Mouse (Mus musculus): ENCODE measurements at regions not wholly inside any gene's neighbourhood (a gene's known extent, or its start where the extent isn't known, plus 50 kb on each side); places are given as distances from the start of the nearest gene placed in this dataset.

- Histone ChIP-seq H3K9me3 (no peaks in the 10 kb centered on the region), H3K4me3 (no peak overlapping the region), H3K36me3 (no peaks in the 10 kb centered on the region), H3K27me3 (ENCODE audit: insufficient read depth, poor library complexity, severe bottlenecking) (no peaks in the 10 kb centered on the region), H3K27ac (no peak overlapping the region), H3K4me1 (replicated peaks) (no peaks in the 10 kb centered on the region)
- WGBS: 79% methylated on average over 2 of the region's 2 CpGs
- no peak for DNase-seq (ENCODE audit: low spot score)
These were observed 84.5 kb upstream of the F13a1 start for GRCm38 (mm10) chr13:37134518-37134917.

GRCm38 (mm10) chr13:37130637-37131036 is 80.6 kb upstream of the F13a1 start:
- no peaks in the 10 kb centered on the region for H3K4me1 ChIP-seq (replicated peaks)
- no peak overlapping the region for H3K27ac ChIP-seq
- no peak overlapping the region for H3K4me3 ChIP-seq
- no peaks in the 10 kb centered on the region for H3K36me3 ChIP-seq
- H3K27me3 ChIP-seq (ENCODE audit: insufficient read depth, poor library complexity, severe bottlenecking): no peaks in the 10 kb centered on the region
- no peak for DNase-seq (ENCODE audit: low spot score)
- 90% methylated on average over 10 of the region's 10 CpGs for WGBS
- H3K9me3 ChIP-seq: no peaks in the 10 kb centered on the region

DNA sequence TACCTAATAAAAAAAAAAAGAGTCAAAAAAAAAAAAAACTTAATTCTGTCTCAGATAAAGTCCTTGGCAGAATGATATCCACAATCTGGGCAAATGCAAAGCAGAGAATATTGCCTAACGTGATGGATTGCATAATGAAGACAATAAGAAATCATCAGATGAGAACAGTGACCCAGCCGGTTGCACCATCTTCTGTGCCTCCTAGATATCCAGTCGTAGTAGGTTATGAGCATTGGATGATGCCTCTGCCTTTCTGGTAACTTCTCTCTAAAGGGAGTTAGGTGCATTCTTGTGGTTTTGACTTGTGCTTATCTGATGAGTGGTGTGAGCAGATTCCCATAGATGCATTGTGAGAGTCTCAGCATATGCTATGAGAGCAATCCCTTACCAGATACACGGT is 71.6 kb upstream of the F13a1 start:
- 94% methylated on average over 4 of the region's 4 CpGs for WGBS

DNA sequence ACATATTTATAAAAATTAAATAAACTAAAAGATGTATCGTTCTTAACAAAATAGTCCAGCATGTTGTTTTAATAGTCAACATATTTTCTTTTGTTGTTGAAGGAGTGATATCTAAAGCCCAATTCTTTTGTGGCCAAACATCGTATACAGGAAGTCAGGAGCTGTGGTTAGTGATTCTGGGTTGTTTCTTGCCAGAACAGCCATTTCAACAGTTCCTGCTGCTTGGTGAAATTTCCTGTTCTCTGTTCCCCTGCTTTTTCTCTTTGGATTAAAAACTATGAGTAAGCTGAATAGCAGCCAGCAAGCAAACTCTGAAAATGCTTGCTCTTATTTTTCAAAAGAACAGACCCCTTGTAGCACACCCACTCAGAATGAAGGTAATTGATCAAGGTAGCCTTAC is 70.2 kb upstream of the F13a1 start:
- H3K4me1 ChIP-seq (replicated peaks): no peaks in the 10 kb centered on the region
- no peak for DNase-seq (ENCODE audit: low spot score)
- no peaks in the 10 kb centered on the region for H3K9me3 ChIP-seq
- H3K4me3 ChIP-seq: no peak overlapping the region
- H3K27me3 ChIP-seq (ENCODE audit: insufficient read depth, poor library complexity, severe bottlenecking): no peaks in the 10 kb centered on the region
- WGBS: 95% methylated on average over 2 of the region's 2 CpGs
- no peaks in the 10 kb centered on the region for H3K36me3 ChIP-seq
- H3K27ac ChIP-seq: no peak overlapping the region

More for the DNA sequence above, 71.6 kb upstream of the F13a1 start:
- H3K27me3 ChIP-seq (ENCODE audit: insufficient read depth, poor library complexity, severe bottlenecking): no peaks in the 10 kb centered on the region
- H3K9me3 ChIP-seq: no peaks in the 10 kb centered on the region
- no peaks in the 10 kb centered on the region for H3K4me1 ChIP-seq (replicated peaks)
- no peaks in the 10 kb centered on the region for H3K36me3 ChIP-seq
- DNase-seq (ENCODE audit: low spot score): no peak
- H3K4me3 ChIP-seq: no peak overlapping the region
- no peak overlapping the region for H3K27ac ChIP-seq

GRCm38 (mm10) chr13:37114324-37114723 is 64.3 kb upstream of the F13a1 start:
- H3K4me3 ChIP-seq: no peak overlapping the region
- no peaks in the 10 kb centered on the region for H3K9me3 ChIP-seq
- no peaks in the 10 kb centered on the region for H3K27me3 ChIP-seq (ENCODE audit: insufficient read depth, poor library complexity, severe bottlenecking)
- no peaks in the 10 kb centered on the region for H3K36me3 ChIP-seq
- no peaks in the 10 kb centered on the region for H3K4me1 ChIP-seq (replicated peaks)
- WGBS: 88% methylated on average over 5 of the region's 5 CpGs
- DNase-seq (ENCODE audit: low spot score): no peak
- no peak overlapping the region for H3K27ac ChIP-seq

GRCm38 (mm10) chr13:37111747-37112146 is 61.7 kb upstream of the F13a1 start:
- no peak for DNase-seq (ENCODE audit: low spot score)
- Histone ChIP-seq H3K9me3 (no peaks in the 10 kb centered on the region), H3K27me3 (ENCODE audit: insufficient read depth, poor library complexity, severe bottlenecking) (no peaks in the 10 kb centered on the region), H3K36me3 (no peaks in the 10 kb centered on the region), H3K4me1 (replicated peaks) (no peaks in the 10 kb centered on the region), H3K4me3 (no peak overlapping the region), H3K27ac (no peak overlapping the region)
- 86% methylated on average over 4 of the region's 4 CpGs for WGBS

DNA sequence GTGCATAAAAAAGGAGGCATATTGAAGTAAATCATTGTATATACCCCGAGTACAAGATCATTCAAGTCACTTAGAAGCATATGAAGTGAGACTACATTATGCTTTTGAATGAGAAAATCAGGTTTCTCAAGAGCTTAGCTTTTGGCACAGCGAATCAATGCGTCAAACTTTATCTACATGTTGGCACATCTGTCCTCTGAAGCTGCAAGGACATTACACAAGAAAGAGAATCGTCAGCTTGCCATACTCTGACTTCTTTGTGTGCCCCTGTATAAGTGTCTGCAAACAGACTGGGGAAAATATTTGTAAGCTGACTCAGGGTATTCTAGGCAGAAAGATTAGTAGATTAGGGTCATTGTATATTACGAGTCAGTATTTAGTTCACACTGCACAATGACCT is 57.7 kb upstream of the F13a1 start:
- no peaks in the 10 kb centered on the region for H3K9me3 ChIP-seq
- H3K36me3 ChIP-seq: no peaks in the 10 kb centered on the region
- DNase-seq (ENCODE audit: low spot score): no peak
- H3K4me3 ChIP-seq: no peak overlapping the region
- no peak overlapping the region for H3K27ac ChIP-seq
- WGBS: 88% methylated on average over 5 of the region's 5 CpGs
- H3K4me1 ChIP-seq (replicated peaks): peaks cover 3% of the 10 kb centered on the region
- no peaks in the 10 kb centered on the region for H3K27me3 ChIP-seq (ENCODE audit: insufficient read depth, poor library complexity, severe bottlenecking)

- H3K27ac ChIP-seq: no peak overlapping the region
- WGBS: 92% methylated on average over 5 of the region's 5 CpGs
- peaks cover 3% of the 10 kb centered on the region for H3K4me1 ChIP-seq (replicated peaks)
- no peak overlapping the region for H3K4me3 ChIP-seq
- H3K36me3 ChIP-seq: no peaks in the 10 kb centered on the region
- no peak for DNase-seq (ENCODE audit: low spot score)
- H3K27me3 ChIP-seq (ENCODE audit: insufficient read depth, poor library complexity, severe bottlenecking): no peaks in the 10 kb centered on the region
- no peaks in the 10 kb centered on the region for H3K9me3 ChIP-seq
These were observed 56.0 kb upstream of the F13a1 start for GRCm38 (mm10) chr13:37106009-37106408.

- Histone ChIP-seq H3K36me3 (no peaks in the 10 kb centered on the region), H3K4me3 (no peak overlapping the region), H3K27me3 (ENCODE audit: insufficient read depth, poor library complexity, severe bottlenecking) (no peaks in the 10 kb centered on the region), H3K4me1 (replicated peaks) (peaks cover 5% of the 10 kb centered on the region), H3K9me3 (no peaks in the 10 kb centered on the region), H3K27ac (no peak overlapping the region)
- DNase-seq (ENCODE audit: low spot score): no peak
- 79% methylated on average over 9 of the region's 9 CpGs for WGBS
These were observed 54.6 kb upstream of the F13a1 start for GRCm38 (mm10) chr13:37104410-37105294.

- Histone ChIP-seq H3K4me1 (replicated peaks) (peaks cover 5% of the 10 kb centered on the region), H3K27ac (no peak overlapping the region), H3K4me3 (no peak overlapping the region), H3K9me3 (no peaks in the 10 kb centered on the region), H3K36me3 (no peaks in the 10 kb centered on the region), H3K27me3 (ENCODE audit: insufficient read depth, poor library complexity, severe bottlenecking) (no peaks in the 10 kb centered on the region)
- 49% methylated on average over 6 of the region's 6 CpGs for WGBS
- DNase-seq (ENCODE audit: low spot score): no peak
These were observed 53.8 kb upstream of the F13a1 start for GRCm38 (mm10) chr13:37103741-37104296.

DNA sequence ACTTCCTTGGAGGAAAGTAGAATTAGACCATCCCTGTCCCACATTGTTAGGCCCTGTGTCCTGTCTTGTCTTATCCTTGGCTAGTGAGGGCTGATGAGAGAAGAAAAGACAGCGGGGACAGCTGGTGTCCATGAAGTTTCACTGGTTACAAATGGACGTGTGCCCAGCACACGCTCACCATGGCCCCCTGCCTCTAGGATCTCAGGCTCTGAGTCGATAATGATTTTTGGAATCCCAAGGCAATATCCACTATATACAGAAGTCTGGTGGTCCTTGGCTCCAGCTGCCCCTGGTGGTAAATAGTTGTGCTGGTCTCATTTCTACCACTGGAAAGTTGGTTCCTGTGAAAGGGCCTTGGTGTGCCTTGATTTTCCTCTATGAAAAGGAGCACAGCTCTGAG is 51.7 kb upstream of the F13a1 start:
- Histone ChIP-seq H3K9me3 (no peaks in the 10 kb centered on the region), H3K36me3 (no peaks in the 10 kb centered on the region), H3K27me3 (ENCODE audit: insufficient read depth, poor library complexity, severe bottlenecking) (no peaks in the 10 kb centered on the region), H3K4me3 (no peak overlapping the region), H3K4me1 (replicated peaks) (peaks cover 5% of the 10 kb centered on the region), H3K27ac (no peak overlapping the region)
- WGBS: 91% methylated on average over 4 of the region's 4 CpGs
- DNase-seq (ENCODE audit: low spot score): no peak
